Mouse (Mus musculus): ENCODE measurements around the gene Tmem232.

GRCm38 (mm10) chr17:65250261-65250660 is 290.3 kb downstream of the Tmem232 start:
- TF ChIP-seq CTCF (IDR thresholded peaks at IDR 0.05; ENCODE audit: low read depth) = no peak
- TF ChIP-seq EP300 (IDR thresholded peaks at IDR 0.05; ENCODE audit: low read depth) = no peak

All from heart, postnatal 0 days (tissue).